Mouse (Mus musculus): ENCODE data around the gene Akr1b3. TPM values are rescaled to one million over a fixed set of nuclear protein-coding genes. Genes with fewer than 3 reads are reported as not detected.

The Akr1b3 gene
- polyA plus RNA-seq, 1 experiment from 2014 or later = 33.7 TPM

GRCm38 (mm10) chr6:34309526-34309925 lies 7.8 kb downstream of the Akr1b3 start:
- Histone ChIP-seq H3K36me3 (ENCODE audit: control insufficient read depth, insufficient read depth) (no peaks in the 10 kb centered on the region), H3K4me1 (ENCODE audit: control insufficient read depth, low read depth, low read length) (no peaks in the 10 kb centered on the region), H3K4me3 (ENCODE audit: low read depth, low read length) (no peak overlapping the region), H3K4me2 (ENCODE audit: low read depth, low read length) (no peak overlapping the region), H3K27me3 (ENCODE audit: control insufficient read depth, insufficient read depth, low read depth, low read length) (no peaks in the 10 kb centered on the region), H3K9me3 (replicated peaks; ENCODE audit: control insufficient read depth, low read length) (no peaks in the 10 kb centered on the region), H3K27ac (ENCODE audit: low read length) (no peak overlapping the region), H3K9ac (ENCODE audit: low read depth, low read length) (no peak overlapping the region)
- 79% methylated on average over 6 of the region's 6 CpGs for WGBS (ENCODE audit: insufficient replicate concordance)
- ATAC-seq (ENCODE audit: low read depth) = no peak

GRCm38 (mm10) chr6:34306797-34307196 lies 10.5 kb downstream of the Akr1b3 start:
- Histone ChIP-seq H3K27me3 (ENCODE audit: control insufficient read depth, insufficient read depth, low read depth, low read length) (no peaks in the 10 kb centered on the region), H3K9ac (ENCODE audit: low read depth, low read length) (no peak overlapping the region), H3K4me3 (ENCODE audit: low read depth, low read length) (no peak overlapping the region), H3K4me1 (ENCODE audit: control insufficient read depth, low read depth, low read length) (no peaks in the 10 kb centered on the region), H3K27ac (ENCODE audit: low read length) (no peak overlapping the region), H3K9me3 (replicated peaks; ENCODE audit: control insufficient read depth, low read length) (no peaks in the 10 kb centered on the region), H3K36me3 (ENCODE audit: control insufficient read depth, insufficient read depth) (no peaks in the 10 kb centered on the region), H3K4me2 (ENCODE audit: low read depth, low read length) (no peak overlapping the region)
- no peak for ATAC-seq (ENCODE audit: low read depth)
- 78% methylated on average over 6 of the region's 6 CpGs for WGBS (ENCODE audit: insufficient replicate concordance)

- Histone ChIP-seq H3K4me3 (ENCODE audit: low read depth, low read length) (no peak overlapping the region), H3K36me3 (ENCODE audit: control insufficient read depth, insufficient read depth) (no peaks in the 10 kb centered on the region), H3K27ac (ENCODE audit: low read length) (no peak overlapping the region), H3K27me3 (ENCODE audit: control insufficient read depth, insufficient read depth, low read depth, low read length) (no peaks in the 10 kb centered on the region), H3K4me1 (ENCODE audit: control insufficient read depth, low read depth, low read length) (no peaks in the 10 kb centered on the region), H3K9ac (ENCODE audit: low read depth, low read length) (no peak overlapping the region), H3K4me2 (ENCODE audit: low read depth, low read length) (no peak overlapping the region), H3K9me3 (replicated peaks; ENCODE audit: control insufficient read depth, low read length) (no peaks in the 10 kb centered on the region)
- 53% methylated on average over 10 of the region's 10 CpGs for WGBS (ENCODE audit: insufficient replicate concordance)
- ATAC-seq (ENCODE audit: low read depth) = no peak
Measured at GRCm38 (mm10) chr6:34304675-34305241, 12.5 kb downstream of the Akr1b3 start.

GRCm38 (mm10) chr6:34297055-34297454 lies 20.2 kb downstream of the Akr1b3 start:
- no peak overlapping the region for H3K4me3 ChIP-seq (ENCODE audit: low read depth, low read length)
- no peak overlapping the region for H3K27ac ChIP-seq (ENCODE audit: low read length)
- no peak overlapping the region for H3K4me2 ChIP-seq (ENCODE audit: low read depth, low read length)
- no peak overlapping the region for H3K9ac ChIP-seq (ENCODE audit: low read depth, low read length)
- H3K27me3 ChIP-seq (ENCODE audit: control insufficient read depth, insufficient read depth, low read depth, low read length) = no peaks in the 10 kb centered on the region
- no peaks in the 10 kb centered on the region for H3K36me3 ChIP-seq (ENCODE audit: control insufficient read depth, insufficient read depth)
- no peak for ATAC-seq (ENCODE audit: low read depth)
- 68% methylated on average over 3 of the region's 3 CpGs for WGBS (ENCODE audit: insufficient replicate concordance)
- H3K4me1 ChIP-seq (ENCODE audit: control insufficient read depth, low read depth, low read length) = no peaks in the 10 kb centered on the region
- no peaks in the 10 kb centered on the region for H3K9me3 ChIP-seq (replicated peaks; ENCODE audit: control insufficient read depth, low read length)

GRCm38 (mm10) chr6:34295437-34295836 lies 21.8 kb downstream of the Akr1b3 start:
- Histone ChIP-seq H3K4me1 (ENCODE audit: control insufficient read depth, low read depth, low read length) (no peaks in the 10 kb centered on the region), H3K9me3 (replicated peaks; ENCODE audit: control insufficient read depth, low read length) (no peaks in the 10 kb centered on the region), H3K36me3 (ENCODE audit: control insufficient read depth, insufficient read depth) (no peaks in the 10 kb centered on the region), H3K4me2 (ENCODE audit: low read depth, low read length) (no peak overlapping the region), H3K4me3 (ENCODE audit: low read depth, low read length) (no peak overlapping the region), H3K27me3 (ENCODE audit: control insufficient read depth, insufficient read depth, low read depth, low read length) (no peaks in the 10 kb centered on the region), H3K9ac (ENCODE audit: low read depth, low read length) (no peak overlapping the region), H3K27ac (ENCODE audit: low read length) (no peak overlapping the region)
- no peak for ATAC-seq (ENCODE audit: low read depth)
- 75% methylated on average over 9 of the region's 9 CpGs for WGBS (ENCODE audit: insufficient replicate concordance)

- 26% methylated on average over 9 of the region's 9 CpGs for WGBS (ENCODE audit: insufficient replicate concordance)
- H3K9ac ChIP-seq (ENCODE audit: low read depth, low read length) = no peak overlapping the region
Measured at GRCm38 (mm10) chr6:34292882-34293487, 24.3 kb downstream of the Akr1b3 start.

GRCm38 (mm10) chr6:34292196-34292881 lies 24.9 kb downstream of the Akr1b3 start:
- no peak for ATAC-seq (ENCODE audit: low read depth)
- no peak overlapping the region for H3K4me2 ChIP-seq (ENCODE audit: low read depth, low read length)
- H3K9ac ChIP-seq (ENCODE audit: low read depth, low read length) = no peak overlapping the region

More at GRCm38 (mm10) chr6:34292882-34293487, 24.3 kb downstream of the Akr1b3 start:
- H3K9me3 ChIP-seq (replicated peaks; ENCODE audit: control insufficient read depth, low read length) = no peaks in the 10 kb centered on the region
- H3K4me3 ChIP-seq (ENCODE audit: low read depth, low read length) = no peak overlapping the region
- no peak overlapping the region for H3K4me2 ChIP-seq (ENCODE audit: low read depth, low read length)
- no peaks in the 10 kb centered on the region for H3K36me3 ChIP-seq (ENCODE audit: control insufficient read depth, insufficient read depth)
- H3K4me1 ChIP-seq (ENCODE audit: control insufficient read depth, low read depth, low read length) = no peaks in the 10 kb centered on the region
- no peak; the same call in 1 of the 2 replicates for ATAC-seq (ENCODE audit: low read depth)
- H3K27me3 ChIP-seq (ENCODE audit: control insufficient read depth, insufficient read depth, low read depth, low read length) = no peaks in the 10 kb centered on the region
- no peak overlapping the region for H3K27ac ChIP-seq (ENCODE audit: low read length)

GRCm38 (mm10) chr6:34290681-34291080 lies 26.6 kb downstream of the Akr1b3 start:
- no peaks in the 10 kb centered on the region for H3K4me1 ChIP-seq (ENCODE audit: control insufficient read depth, low read depth, low read length)
- no peak for ATAC-seq (ENCODE audit: low read depth)
- no peak overlapping the region for H3K9ac ChIP-seq (ENCODE audit: low read depth, low read length)
- H3K9me3 ChIP-seq (replicated peaks; ENCODE audit: control insufficient read depth, low read length) = no peaks in the 10 kb centered on the region
- no peak overlapping the region for H3K27ac ChIP-seq (ENCODE audit: low read length)
- no peak overlapping the region for H3K4me2 ChIP-seq (ENCODE audit: low read depth, low read length)
- no peaks in the 10 kb centered on the region for H3K36me3 ChIP-seq (ENCODE audit: control insufficient read depth, insufficient read depth)
- H3K4me3 ChIP-seq (ENCODE audit: low read depth, low read length) = no peak overlapping the region
- 63% methylated on average over 8 of the region's 8 CpGs for WGBS (ENCODE audit: insufficient replicate concordance)
- no peaks in the 10 kb centered on the region for H3K27me3 ChIP-seq (ENCODE audit: control insufficient read depth, insufficient read depth, low read depth, low read length)

More at GRCm38 (mm10) chr6:34292196-34292881, 24.9 kb downstream of the Akr1b3 start:
- H3K4me3 ChIP-seq (ENCODE audit: low read depth, low read length) = no peak overlapping the region
- no peak overlapping the region for H3K27ac ChIP-seq (ENCODE audit: low read length)
- no peaks in the 10 kb centered on the region for H3K4me1 ChIP-seq (ENCODE audit: control insufficient read depth, low read depth, low read length)
- no peaks in the 10 kb centered on the region for H3K9me3 ChIP-seq (replicated peaks; ENCODE audit: control insufficient read depth, low read length)
- 49% methylated on average over 11 of the region's 11 CpGs for WGBS (ENCODE audit: insufficient replicate concordance)
- H3K27me3 ChIP-seq (ENCODE audit: control insufficient read depth, insufficient read depth, low read depth, low read length) = no peaks in the 10 kb centered on the region
- no peaks in the 10 kb centered on the region for H3K36me3 ChIP-seq (ENCODE audit: control insufficient read depth, insufficient read depth)

GRCm38 (mm10) chr6:34290091-34290490 lies 27.2 kb downstream of the Akr1b3 start:
- Histone ChIP-seq H3K4me3 (ENCODE audit: low read depth, low read length) (no peak overlapping the region), H3K4me2 (ENCODE audit: low read depth, low read length) (no peak overlapping the region), H3K36me3 (ENCODE audit: control insufficient read depth, insufficient read depth) (no peaks in the 10 kb centered on the region), H3K27ac (ENCODE audit: low read length) (no peak overlapping the region), H3K9me3 (replicated peaks; ENCODE audit: control insufficient read depth, low read length) (no peaks in the 10 kb centered on the region), H3K9ac (ENCODE audit: low read depth, low read length) (no peak overlapping the region), H3K4me1 (ENCODE audit: control insufficient read depth, low read depth, low read length) (no peaks in the 10 kb centered on the region), H3K27me3 (ENCODE audit: control insufficient read depth, insufficient read depth, low read depth, low read length) (no peaks in the 10 kb centered on the region)
- no peak for ATAC-seq (ENCODE audit: low read depth)
- WGBS (ENCODE audit: insufficient replicate concordance) = 77% methylated on average over 17 of the region's 17 CpGs
